Mouse (Mus musculus) small intestine, adult 2 months (tissue): Measurements from ENCODE around the gene Yjefn3. TPM values are rescaled to one million over a fixed set of nuclear protein-coding genes. Genes with fewer than 3 reads are reported as not detected.
A peak's percentile ranks its signal among the peaks of the same experiment; 100 is the strongest.
"Not testable (repeated sequence)": the region's sequence is repeated elsewhere in the genome, so short reads cannot be mapped to it uniquely, and the experiment has no call there.

ENCODE experiments used
- H3K27ac ChIP-seq: fragments of 200-500 bp; 2 replicates; pipeline ENCODE4 v1.5.1; 2012; ENCODE audit warnings: low read depth, low read length, control low read depth, inconsistent platforms; ENCODE audit not compliant: insufficient read depth
- H3K27me3 ChIP-seq: fragments of 200-500 bp; 2 replicates; pipeline ENCODE4 v1.6.1; 2012; ENCODE audit warnings: mild to moderate bottlenecking, moderate library complexity, low read length, inconsistent platforms; ENCODE audit not compliant: control insufficient read depth, insufficient read depth
- H3K36me3 ChIP-seq: fragments of 200-500 bp; 2 replicates; pipeline ENCODE4 v1.6.1; 2012; ENCODE audit warnings: mild to moderate bottlenecking, low read length, control low read depth, inconsistent platforms; ENCODE audit not compliant: control insufficient read depth, insufficient read depth
- H3K4me1 ChIP-seq: fragments of 200-500 bp; 2 replicates; pipeline ENCODE4 v1.6.1; 2012; ENCODE audit warnings: low read length, inconsistent platforms, mixed read lengths; ENCODE audit not compliant: control insufficient read depth, insufficient read depth, insufficient read length
- H3K4me3 ChIP-seq: fragments of 200-500 bp; 2 replicates; pipeline ENCODE4 v1.5.1; 2012; ENCODE audit warnings: low read depth, mild to moderate bottlenecking, control low read depth, inconsistent platforms, low read length, moderate library complexity
- CTCF ChIP-seq: fragments of 200-500 bp; IDR thresholded peaks from 2 replicates; pipeline ENCODE4 v1.5.1; 2012; ENCODE audit warnings: low read depth, mild to moderate bottlenecking, control low read depth, inconsistent platforms, low read length, moderate library complexity, mixed read lengths; ENCODE audit not compliant: insufficient replicate concordance, insufficient read length; ENCODE audit errors: extremely low read depth
- POLR2A ChIP-seq: fragments of 200-500 bp; IDR thresholded peaks from 2 replicates; pipeline ENCODE4 v1.6.1; 2012; ENCODE audit warnings: low read depth, mild to moderate bottlenecking, control low read depth, inconsistent platforms, low read length, moderate library complexity
- WGBS: fragments of 180-500 bp; shearing (Covaris S2); methylation state at CpG from one replicate; pipeline ENCODE4 v1.1.7; 2018; 5-methylcytosine and 5-hydroxymethylcytosine counted together
- polyA plus RNA-seq: library from polyadenylated mRNA; depleted of rRNA; stranded (reverse); fragments of >200 nt; gene quantifications from 2 replicates; pipeline ENCODE4 v1.2.3, GENCODE M21; 2012; rRNA removed

Yjefn3 gene
- 4.6 and 4.8 TPM in 2 replicates for polyA plus RNA-seq

DNA sequence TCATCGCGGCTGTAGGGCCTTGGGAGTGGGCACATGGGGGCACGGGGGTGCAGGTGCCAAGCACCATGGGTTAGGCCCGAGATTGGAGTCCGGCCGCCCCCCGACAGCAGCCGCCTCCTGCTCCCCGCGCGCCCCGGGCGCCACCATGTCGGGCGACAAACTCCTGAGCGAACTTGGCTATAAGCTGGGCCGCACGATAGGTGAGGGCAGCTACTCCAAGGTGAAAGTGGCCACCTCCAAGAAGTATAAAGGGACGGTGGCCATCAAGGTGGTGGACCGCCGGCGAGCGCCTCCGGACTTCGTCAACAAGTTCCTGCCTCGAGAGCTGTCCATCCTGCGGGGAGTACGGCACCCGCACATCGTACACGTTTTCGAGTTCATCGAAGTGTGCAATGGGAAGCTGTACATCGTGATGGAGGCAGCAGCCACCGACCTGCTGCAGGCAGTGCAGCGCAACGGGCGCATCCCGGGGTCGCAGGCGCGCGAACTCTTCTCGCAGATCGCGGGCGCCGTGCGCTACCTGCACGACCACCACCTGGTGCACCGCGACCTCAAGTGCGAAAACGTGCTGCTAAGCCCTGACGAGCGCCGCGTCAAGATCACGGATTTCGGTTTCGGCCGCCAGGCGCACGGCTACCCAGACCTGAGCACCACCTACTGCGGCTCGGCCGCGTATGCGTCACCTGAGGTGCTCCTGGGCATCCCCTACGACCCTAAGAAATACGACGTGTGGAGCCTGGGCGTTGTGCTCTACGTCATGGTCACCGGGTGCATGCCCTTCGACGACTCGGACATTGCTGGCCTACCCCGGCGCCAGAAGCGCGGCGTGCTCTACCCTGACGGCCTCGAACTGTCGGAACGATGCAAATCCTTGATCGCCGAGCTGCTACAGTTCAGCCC lies at the start of gene Yjefn3, which contains the start of the genes Tssk6 and Ndufa13:
Gene Yjefn3 (minus strand): TSS at position 550 of the 900 bp plus-strand sequence.
Gene Tssk6 (plus strand): TSS at position 22 of the 900 bp plus-strand sequence.
Gene Ndufa13 (minus strand): TSS at position 396 of the 900 bp plus-strand sequence.
- TF ChIP-seq POLR2A (no peak), CTCF (no peak)
- no peaks in the 10 kb centered on the region for H3K27me3 ChIP-seq
- 2% methylated on average over 89 of the region's 89 CpGs for WGBS

DNA sequence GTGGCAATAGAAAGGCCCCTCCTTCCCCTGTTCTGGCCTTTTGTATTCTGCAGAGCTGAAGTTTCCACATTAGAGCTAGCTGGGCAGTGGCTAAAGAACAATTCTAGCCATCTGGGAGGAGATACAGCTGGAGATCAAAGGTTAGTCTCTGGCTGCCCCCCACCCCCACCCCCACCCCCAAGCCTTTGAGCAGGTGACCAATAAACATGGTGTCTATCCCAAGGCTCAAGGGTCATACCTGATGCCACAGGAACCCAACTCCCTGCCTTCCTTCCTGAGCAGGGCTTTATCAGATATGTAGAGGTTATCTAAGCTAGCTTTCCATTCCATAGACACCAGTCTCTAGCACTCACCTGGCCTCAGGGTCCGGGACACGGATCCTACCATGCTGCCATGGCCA lies 47.8 kb upstream of the Yjefn3 start:
- no peaks in the 10 kb centered on the region for H3K27me3 ChIP-seq
- H3K36me3 ChIP-seq = peaks cover 8% of the 10 kb centered on the region; the same call in 1 of the 2 replicates
- no peak for TF ChIP-seq POLR2A
- TF ChIP-seq CTCF = no peak
- no peak overlapping the region for H3K4me3 ChIP-seq
- H3K4me1 ChIP-seq = peaks cover 21% of the 10 kb centered on the region; the same call in 1 of the 2 replicates
- H3K27ac ChIP-seq = peak overlapping the region; percentile 85
- WGBS = 44% methylated on average over 2 of the region's 2 CpGs

More for the DNA sequence above, at the start of gene Yjefn3, which contains the start of the genes Tssk6 and Ndufa13:
- Histone ChIP-seq H3K4me3 (peak within 1 kb of the TSS; percentile 90), H3K4me1 (peaks cover 18% of the 10 kb centered on the region), H3K36me3 (peaks cover 3% of the 10 kb centered on the region; the same call in 1 of the 2 replicates), H3K27ac (peak within 1 kb of the TSS; percentile 86)

GRCm38 (mm10) chr8:69942495-69942894 lies 40.0 kb upstream of the Yjefn3 start:
- H3K27ac ChIP-seq, H3K4me3 ChIP-seq, H3K36me3 ChIP-seq, H3K27me3 ChIP-seq: not testable (repeated sequence)
- H3K4me1 ChIP-seq = peaks cover 33% of the 10 kb centered on the region; the same call in 1 of the 2 replicates
- WGBS = 83% methylated on average over 3 of the region's 3 CpGs

DNA sequence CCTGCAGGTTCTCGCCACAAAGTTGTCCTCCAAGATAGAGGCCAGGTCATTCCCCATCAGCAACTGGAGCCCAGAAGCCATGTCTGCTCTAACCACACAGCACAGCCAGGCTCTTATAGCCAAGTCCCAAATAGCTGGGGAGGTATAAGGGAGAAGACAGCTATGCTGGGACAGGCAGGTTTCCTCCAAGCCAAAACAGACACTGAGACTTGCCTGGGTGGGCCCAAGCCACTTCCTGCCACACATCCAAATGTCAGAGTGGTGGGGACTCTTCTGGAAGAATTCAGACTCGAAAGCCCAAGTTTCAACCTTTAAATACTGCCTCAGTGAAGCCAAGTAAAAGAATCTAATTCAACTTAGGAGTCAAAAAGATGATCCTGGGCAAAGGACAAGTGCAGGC lies 37.9 kb upstream of the Yjefn3 start:
- no peaks in the 10 kb centered on the region for H3K27me3 ChIP-seq
- H3K27ac ChIP-seq = no peak overlapping the region
- H3K4me3 ChIP-seq = no peak overlapping the region
- TF ChIP-seq CTCF (no peak), POLR2A (no peak)
- H3K4me1 ChIP-seq = peaks cover 32% of the 10 kb centered on the region; the same call in 1 of the 2 replicates
- 88% methylated on average over 2 of the region's 2 CpGs for WGBS
- H3K36me3 ChIP-seq = peaks cover 9% of the 10 kb centered on the region

- H3K27me3 ChIP-seq = no peaks in the 10 kb centered on the region
- TF ChIP-seq CTCF = no peak
- no peak for TF ChIP-seq POLR2A
- peaks cover 13% of the 10 kb centered on the region for H3K36me3 ChIP-seq
- peaks cover 31% of the 10 kb centered on the region; the same call in 1 of the 2 replicates for H3K4me1 ChIP-seq
- 42% methylated on average over 3 of the region's 3 CpGs for WGBS
- H3K4me3 ChIP-seq = no peak overlapping the region
- H3K27ac ChIP-seq = no peak overlapping the region
Observed at GRCm38 (mm10) chr8:69939633-69940032, 37.1 kb upstream of the Yjefn3 start.

DNA sequence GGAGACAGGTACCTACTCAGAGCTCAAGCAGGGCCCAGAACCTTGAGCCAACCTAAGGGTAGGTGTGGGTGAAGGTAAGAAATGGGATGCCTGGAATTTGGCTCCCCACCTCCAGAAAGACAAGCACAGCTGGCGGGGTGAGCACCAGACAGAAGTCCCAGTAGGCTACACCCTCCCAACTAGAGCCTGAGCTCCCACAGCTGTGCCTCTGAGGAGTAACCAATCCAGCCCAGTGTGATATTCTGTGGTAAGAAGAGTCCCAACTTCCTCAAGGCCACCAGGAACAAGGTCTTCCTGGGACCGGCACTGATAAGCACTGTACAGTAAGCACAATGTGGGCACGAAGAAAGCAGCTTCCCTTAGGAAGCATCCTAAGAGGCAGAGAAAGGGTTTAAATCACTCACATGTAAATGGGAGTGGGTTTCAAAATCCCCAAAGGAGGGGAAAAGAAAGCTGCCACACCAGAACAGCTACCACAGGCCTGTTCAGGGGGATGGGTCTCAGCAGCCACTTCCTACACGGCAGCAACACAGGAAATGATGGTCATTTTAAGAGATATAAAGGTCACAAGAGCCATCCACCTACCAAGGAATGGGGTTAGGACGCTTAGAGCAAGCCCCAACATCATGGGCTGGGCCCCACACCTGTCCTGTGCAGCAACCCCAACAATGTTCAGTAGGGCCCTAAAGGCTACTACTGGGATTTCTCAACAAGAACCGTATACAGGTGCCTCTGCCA lies 35.9 kb upstream of the Yjefn3 start:
- TF ChIP-seq POLR2A (no peak), CTCF (no peak)
- Histone ChIP-seq H3K4me3 (no peak overlapping the region), H3K27ac (no peak overlapping the region), H3K27me3 (no peaks in the 10 kb centered on the region), H3K4me1 (peaks cover 27% of the 10 kb centered on the region; the same call in 1 of the 2 replicates), H3K36me3 (peaks cover 22% of the 10 kb centered on the region)
- 67% methylated on average over 6 of the region's 6 CpGs for WGBS
